In genomic region chr3:82029229-82029628, GRCm38 (mm10) we compare ENCODE assay signal across 9 mouse cellular contexts. TPM values are rescaled to one million over a fixed set of nuclear protein-coding genes. Genes with fewer than 3 reads are reported as not detected.
DNase-seq lines count a peak whose midpoint lies in the region; ATAC-seq and TF ChIP-seq lines count a peak whose summit lies in the region.
"Had no signal": no experiment of that assay in that cellular context is flagged by ENCODE, and none has a peak within 500 bp of the region (broad histone marks: within the 10 kb centered on the region; RNA-seq: fewer than 3 reads in every experiment).

No protein-coding gene starts in this region.

- H3K9ac ChIP-seq in embryonic facial prominence, embryonic 14.5 days (ENCODE audit: low read depth, low read length), result no peak overlapping the region

- H3K4me3 ChIP-seq in embryonic facial prominence, embryonic 14.5 days (ENCODE audit: low read depth, low read length), result no peak overlapping the region
- H3K4me3 ChIP-seq in kidney, adult 2 months (ENCODE audit: insufficient read depth, low read depth, low read length), result no peak overlapping the region

- H3K4me1 ChIP-seq in embryonic facial prominence, embryonic 14.5 days (ENCODE audit: control insufficient read depth, insufficient read depth, low read length), result no peaks in the 10 kb centered on the region
- no peaks in the 10 kb centered on the region for H3K4me1 ChIP-seq in kidney, adult 2 months (ENCODE audit: control insufficient read depth, insufficient read depth, low read length)

- H3K36me3 ChIP-seq in embryonic facial prominence, embryonic 14.5 days (ENCODE audit: control insufficient read depth, insufficient read depth, low read length), result no peaks in the 10 kb centered on the region
- H3K36me3 ChIP-seq in kidney, adult 2 months (ENCODE audit: control insufficient read depth, insufficient read depth, low read length), result no peaks in the 10 kb centered on the region

- TF ChIP-seq POLR2A in kidney, adult 2 months (IDR thresholded peaks at IDR 0.05; ENCODE audit: low read depth, low read length), result no peak

- peak; percentile 45 for DNase-seq in adrenal gland, adult 2 months
- DNase-seq in adrenal gland, postnatal 25 days, result no peak
- DNase-seq in urinary bladder, postnatal 25 days (ENCODE audit: low spot score), result peak; percentile 25
- no peak for DNase-seq in urinary bladder, adult 2 months (ENCODE audit: low spot score)
- DNase-seq in embryonic facial prominence, embryonic 14.5 days (ENCODE audit: low spot score), result peak; percentile 76
- DNase-seq in kidney, adult 2 months, result peak; percentile 55
- DNase-seq in telencephalon, adult 2 months (ENCODE audit: low read depth, low spot score), result peak; percentile 65

- no peak overlapping the region for H3K27ac ChIP-seq in embryonic facial prominence, embryonic 14.5 days (replicated peaks; ENCODE audit: low read depth, low read length)
- H3K27ac ChIP-seq in kidney, adult 2 months (ENCODE audit: insufficient read depth, low read depth, low read length), result no peak overlapping the region

- 2% methylated on average over 3 of the region's 3 CpGs for WGBS in embryonic facial prominence, embryonic 14.5 days
- 2% methylated on average over 3 of the region's 3 CpGs for WGBS in kidney, adult 2 months

- H3K9me3 ChIP-seq in embryonic facial prominence, embryonic 14.5 days (ENCODE audit: control insufficient read depth, low read length), result no peaks in the 10 kb centered on the region

- no peak overlapping the region for H3K4me2 ChIP-seq in embryonic facial prominence, embryonic 14.5 days (ENCODE audit: low read depth, low read length)

- no peak for ATAC-seq in embryonic facial prominence, embryonic 14.5 days (ENCODE audit: low read depth)
- peak; percentile 92 for ATAC-seq in megakaryocyte progenitor cell, adult 5-6 weeks (replicated peaks; ENCODE audit: poor library complexity)

- peak; percentile 60 for TF ChIP-seq CTCF in kidney, adult 2 months (conservative IDR thresholded peaks at IDR 0.05; ENCODE audit: insufficient read depth, insufficient read length, low read depth, low read length)

- no peaks in the 10 kb centered on the region for H3K27me3 ChIP-seq in embryonic facial prominence, embryonic 14.5 days (replicated peaks; ENCODE audit: control insufficient read depth, insufficient read depth, low read length)
- no peaks in the 10 kb centered on the region for H3K27me3 ChIP-seq in kidney, adult 2 months (replicated peaks; ENCODE audit: control insufficient read depth, insufficient read depth, low read length)

RNA-seq across cellular contexts. Expression of gene Gucy1b1, which starts 45.3 kb away (rescaled TPM):
- 10 to 100 TPM in 1 of 2 experiments, 1 to 10 TPM in 1; 7.8 to 12.3 TPM for total RNA-seq in adrenal gland, adult 2 months (2021)
- 1.0 and 1.3 TPM in 2 replicates for polyA plus RNA-seq in adrenal gland, adult 2 months (2012; rRNA removed)
- total RNA-seq in adrenal gland, postnatal 25 days (2021), result 5.9 and 9.4 TPM in 2 replicates
- polyA plus RNA-seq in urinary bladder, adult 2 months (2012; rRNA removed), result 11.2 TPM in 2 replicates
- polyA plus RNA-seq in embryonic facial prominence, embryonic 14.5 days (2014; fragmentation: Nextera tagmentation; extraction: Ambion mirVana), result 16.3 and 16.7 TPM in 2 replicates
- polyA plus RNA-seq in kidney, adult 2 months (2012; rRNA removed), result 5.3 and 6.7 TPM in 2 replicates
- 0.30 TPM in 1 of 2 replicates, not detected in the other for total RNA-seq in megakaryocyte progenitor cell, adult 5-6 weeks (2015)
- total RNA-seq in megakaryocyte progenitor cell, adult 5-6 weeks (2017), result 0.37 TPM in 1 of 2 replicates, not detected in the other

RNA-seq across cellular contexts. Expression of gene Asic5, which starts 47.1 kb away (rescaled TPM):
- total RNA-seq in adrenal gland, adult 2 months (2021), result not detected
- not detected in 2 replicates for polyA plus RNA-seq in adrenal gland, adult 2 months (2012; rRNA removed)
- not detected in 2 replicates for total RNA-seq in adrenal gland, postnatal 25 days (2021)
- polyA plus RNA-seq in urinary bladder, adult 2 months (2012; rRNA removed), result not detected in 2 replicates
- not detected in 2 replicates for polyA plus RNA-seq in embryonic facial prominence, embryonic 14.5 days (2014; fragmentation: Nextera tagmentation; extraction: Ambion mirVana)
- polyA plus RNA-seq in kidney, adult 2 months (2012; rRNA removed), result not detected in 2 replicates
- not detected in 2 replicates for total RNA-seq in megakaryocyte progenitor cell, adult 5-6 weeks (2015)
- total RNA-seq in megakaryocyte progenitor cell, adult 5-6 weeks (2017), result not detected in 2 replicates
- total RNA-seq: layer of hippocampus, postnatal 10 days had no signal

RNA-seq across cellular contexts. Expression of gene Tdo2, which starts 53.2 kb away (rescaled TPM):
- 1 to 10 TPM in 1 of 2 experiments, under 1 TPM in 1; 0.17 to 4.0 TPM for total RNA-seq in adrenal gland, adult 2 months (2021)
- 0.40 and 2.0 TPM in 2 replicates for polyA plus RNA-seq in adrenal gland, adult 2 months (2012; rRNA removed)
- 1.1 and 10.1 TPM in 2 replicates for total RNA-seq in adrenal gland, postnatal 25 days (2021)
- 0.04 and 0.40 TPM in 2 replicates for polyA plus RNA-seq in urinary bladder, adult 2 months (2012; rRNA removed)
- polyA plus RNA-seq in embryonic facial prominence, embryonic 14.5 days (2014; fragmentation: Nextera tagmentation; extraction: Ambion mirVana), result not detected in 2 replicates
- polyA plus RNA-seq in kidney, adult 2 months (2012; rRNA removed), result not detected in 2 replicates
- not detected in 2 replicates for total RNA-seq in megakaryocyte progenitor cell, adult 5-6 weeks (2015)
- total RNA-seq in megakaryocyte progenitor cell, adult 5-6 weeks (2017), result not detected in 2 replicates

Comparison
In these comparisons a context has a peak if more than half of its experiments do, and no peak if none do; other contexts are left out.
1. DNase-seq: peak in adrenal gland, adult 2 months (single experiment), urinary bladder, postnatal 25 days (single experiment), embryonic facial prominence, embryonic 14.5 days (single experiment), kidney, adult 2 months (single experiment) and telencephalon, adult 2 months (single experiment); none in adrenal gland, postnatal 25 days (single experiment) and urinary bladder, adult 2 months (single experiment).